Mouse (Mus musculus) cerebellum, adult 2 months (tissue): Measurements from ENCODE around the gene Phf21a.

Experiments used
- CTCF ChIP-seq: fragments of 200-500 bp; IDR thresholded peaks from 2 replicates; pipeline ENCODE4 v1.5.1; 2011; ENCODE audit warnings: low read depth, mild to moderate bottlenecking, control low read depth, low read length, moderate library complexity, borderline replicate concordance; ENCODE audit not compliant: insufficient read depth
- POLR2A ChIP-seq: fragments of 200-500 bp; IDR thresholded peaks from 2 replicates; pipeline ENCODE4 v1.6.1; 2011; ENCODE audit warnings: low read length, control low read depth, borderline replicate concordance; ENCODE audit not compliant: insufficient read depth

GRCm38 (mm10) chr2:92188744-92189143 is 95.8 kb downstream of the Phf21a start:
- TF ChIP-seq CTCF (no peak), POLR2A (no peak)
